Mouse (Mus musculus) cortical plate, adult 2 months (tissue): Measurements from ENCODE around the gene Bmp6.

ENCODE experiments used
- CTCF ChIP-seq: fragments of 200-500 bp; IDR thresholded peaks from 2 replicates; pipeline ENCODE4 v1.5.1; 2011; ENCODE audit warnings: mild to moderate bottlenecking, control low read depth, low read length; ENCODE audit not compliant: insufficient read depth; ENCODE audit errors: extremely low read depth
- POLR2A ChIP-seq: fragments of 200-500 bp; IDR thresholded peaks from 2 replicates; pipeline ENCODE4 v1.6.1; 2011; ENCODE audit warnings: mild to moderate bottlenecking, low read length, control low read depth; ENCODE audit not compliant: insufficient read depth; ENCODE audit errors: extremely low read depth

GRCm38 (mm10) chr13:38327377-38327776, 17.5 kb upstream of the Bmp6 start:
- TF ChIP-seq CTCF = no peak
- no peak for TF ChIP-seq POLR2A
